Mouse (Mus musculus) embryonic stem cell, embryonic (primary cell): Measurements from ENCODE around the gene Ptpru.
"Not testable (repeated sequence)": the region's sequence is repeated elsewhere in the genome, so short reads cannot be mapped to it uniquely, and the experiment has no call there.

ENCODE experiments used
- CTCF ChIA-PET, 4 experiments: fragments of 300-600 bp in 2 of 4; fragments of 350-600 bp in 2 of 4; sonication (Branson Sonifier 250); formaldehyde crosslinking; loops; one replicate each; lab custom pipeline; 2022; ENCODE audit warnings: inconsistent platforms in 2 of 4; lab: Charles Lee
- POLR2A ChIA-PET, 4 experiments: fragments of 300-600 bp in 2 of 4; fragments of 350-600 bp in 2 of 4; sonication (Branson Sonifier 250); formaldehyde crosslinking; loops; one replicate each; lab custom pipeline; 2022; ENCODE audit warnings: antibody characterized with exemption in 4 of 4, inconsistent platforms in 1 of 4; lab: Charles Lee

The Ptpru gene

DNA sequence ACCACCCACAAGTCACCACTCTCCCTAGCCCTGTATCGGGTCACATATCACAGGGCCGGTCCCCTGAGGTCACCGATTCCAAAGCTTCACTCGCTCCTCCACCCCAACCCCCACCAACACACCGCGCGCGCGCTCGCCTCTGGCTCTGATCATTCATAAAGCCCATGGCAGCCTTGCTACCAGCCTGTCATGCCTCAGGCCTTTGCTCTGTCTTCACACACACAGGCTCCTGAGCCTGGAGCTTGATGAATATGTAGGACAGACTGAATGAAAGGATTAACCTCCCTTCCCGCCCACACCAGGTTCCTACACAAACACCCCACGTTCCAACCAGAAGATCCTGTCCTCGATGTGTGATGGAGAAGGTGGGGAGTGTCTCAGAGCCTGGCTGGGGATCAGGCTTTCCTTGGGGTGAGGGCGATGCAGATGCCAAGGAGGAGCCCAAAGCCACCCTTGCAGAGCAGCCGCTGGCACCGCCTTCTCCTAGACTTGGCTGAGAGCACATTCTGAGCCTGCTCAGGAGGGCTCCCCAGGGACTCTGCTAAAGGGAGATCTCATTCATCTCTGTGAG, 16.8 kb downstream of the Ptpru start:
- ChIA-PET POLR2A (interaction anchor here in 1 of 4 experiments (1.6 kb wide), 1 partner anchor 14 kb away, joined by 8 read pairs; no protein-coding TSS in a partner anchor), CTCF (interaction anchor here in 2 of 4 experiments (0.5 to 1.6 kb wide), 3 partner anchors 13 to 347 kb away, joined by 3 to 4 read pairs (median 4); no protein-coding TSS in a partner anchor)

DNA sequence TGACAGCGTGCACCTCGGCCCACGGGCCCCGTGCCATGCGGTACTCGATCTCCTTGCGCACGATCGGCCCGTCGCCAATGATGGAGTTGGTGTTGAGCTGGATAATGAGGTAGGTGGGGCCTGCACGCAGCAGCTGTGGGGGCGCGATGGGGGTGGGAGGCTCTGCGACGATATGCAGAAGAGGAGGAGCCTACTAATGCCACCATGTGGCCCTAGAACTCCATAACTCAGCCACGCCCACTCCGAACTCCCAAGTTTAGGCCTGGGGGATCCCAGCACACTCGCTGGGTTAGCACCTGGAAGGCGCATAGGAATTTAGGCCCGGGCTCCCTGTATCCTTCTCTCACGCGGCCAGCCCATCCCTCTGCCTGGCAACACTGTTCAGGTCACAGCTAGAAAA, 19.2 kb downstream of the Ptpru start:
- ChIA-PET CTCF (interaction anchor here in 2 of 4 experiments (0.5 to 1.2 kb wide), 3 partner anchors 16 to 1573 kb away, joined by 3 to 7 read pairs (median 3); no protein-coding TSS in a partner anchor), POLR2A (interaction anchor here in 3 of 4 experiments (0.5 to 2.0 kb wide), 12 partner anchors 9 to 1300 kb away, joined by 3 to 6 read pairs (median 3); partner anchors contain the start of genes Mecr (in 1 of the 3) and Srsf4 (in 1 of the 3))

DNA sequence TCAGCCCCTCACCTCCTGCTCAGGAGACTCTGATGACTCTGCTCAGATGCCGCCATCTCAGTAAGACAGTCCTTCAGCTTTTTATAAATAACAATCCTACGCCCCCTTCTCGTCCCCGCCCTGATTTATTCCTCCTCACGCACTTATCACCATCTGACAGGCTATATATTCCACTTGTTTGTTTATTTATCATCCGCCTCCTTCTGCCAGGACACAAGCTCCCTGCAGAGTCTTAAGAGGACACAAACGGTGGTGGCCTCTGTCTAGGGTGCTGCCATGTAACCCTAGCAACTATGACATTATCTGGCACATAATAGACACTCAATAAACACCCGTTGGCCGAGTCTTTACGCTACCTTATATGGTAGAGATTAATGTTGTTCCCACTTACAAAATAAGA, 22.3 kb downstream of the Ptpru start:
- ChIA-PET CTCF (no interaction called here), POLR2A (interaction anchor here in 1 of 4 experiments (0.5 kb wide), 1 partner anchor 261 kb away, joined by 5 read pairs; no protein-coding TSS in a partner anchor)

DNA sequence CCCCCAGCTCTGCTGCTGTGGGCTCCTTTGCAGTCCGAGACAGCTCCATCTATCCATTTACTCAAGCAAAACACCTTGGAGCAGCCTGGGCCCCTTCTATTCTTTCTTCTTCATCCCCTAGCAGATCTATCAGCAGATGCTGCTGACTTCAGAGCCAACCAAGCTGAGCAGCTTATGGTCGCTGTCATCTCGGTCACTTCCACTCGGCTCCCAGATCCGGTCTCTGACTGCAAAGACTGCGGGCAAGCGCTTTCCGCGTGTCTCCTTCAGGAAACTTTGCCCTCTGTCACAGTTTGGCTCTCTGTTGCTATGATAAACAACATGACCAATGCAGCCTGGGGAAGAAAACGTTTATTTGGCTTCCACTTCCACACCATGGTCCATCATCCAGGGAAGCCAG, 23.2 kb downstream of the Ptpru start:
- ChIA-PET CTCF (interaction anchor here in 1 of 4 experiments (0.6 kb wide), 1 partner anchor 187 kb away, joined by 4 read pairs; no protein-coding TSS in a partner anchor), POLR2A (interaction anchor here in 2 of 4 experiments (0.6 to 0.7 kb wide), 2 partner anchors 276 to 569 kb away, joined by 3 to 4 read pairs; no protein-coding TSS in a partner anchor)

DNA sequence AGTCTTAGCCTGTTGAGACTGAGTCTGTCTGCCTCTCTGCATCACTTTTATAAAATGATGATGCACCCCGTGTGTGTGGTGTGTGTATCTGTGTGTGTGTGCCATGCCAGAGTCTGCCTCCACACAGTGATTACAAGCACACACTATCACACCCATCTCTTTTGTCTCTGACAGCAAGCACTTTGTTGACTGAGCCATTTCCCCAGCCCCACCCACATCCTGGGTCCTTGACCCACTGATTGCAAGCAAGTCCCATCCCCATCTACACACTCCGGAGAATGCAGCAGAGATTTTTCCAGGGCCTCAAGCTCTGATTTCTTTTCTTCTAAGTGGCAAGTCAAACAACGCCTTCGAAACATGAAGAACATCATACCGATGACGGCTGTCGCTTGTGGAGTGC, 24.3 kb downstream of the Ptpru start:
- CTCF ChIA-PET = interaction anchor here in 1 of 4 experiments (1.0 kb wide), 1 partner anchor 12 kb away, joined by 3 read pairs; no protein-coding TSS in a partner anchor
- POLR2A ChIA-PET = interaction anchor here in 1 of 4 experiments (1.0 kb wide), 1 partner anchor 39 kb away, joined by 3 read pairs; no protein-coding TSS in a partner anchor

DNA sequence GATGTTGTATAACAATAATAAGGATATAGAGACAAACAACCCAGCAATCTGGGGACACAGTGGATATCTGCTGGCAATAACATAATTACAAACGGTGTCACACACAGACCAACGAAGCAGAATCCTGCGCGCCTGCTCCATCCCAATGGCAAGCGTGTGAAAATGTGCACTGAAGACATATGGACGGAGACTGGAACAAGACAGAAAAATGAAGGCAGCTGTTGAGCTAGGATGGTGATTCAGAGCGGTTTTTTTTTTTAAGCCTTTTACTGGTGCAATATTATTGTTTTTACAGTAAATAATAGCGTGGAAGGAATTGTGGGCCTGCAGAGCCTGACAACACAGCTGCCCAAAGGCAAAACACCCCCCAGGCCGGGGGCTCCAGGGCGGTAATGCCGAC, 25.6 kb downstream of the Ptpru start:
- POLR2A ChIA-PET = interaction anchor here in 1 of 4 experiments (1.0 kb wide), 1 partner anchor 40 kb away, joined by 3 read pairs; no protein-coding TSS in a partner anchor

DNA sequence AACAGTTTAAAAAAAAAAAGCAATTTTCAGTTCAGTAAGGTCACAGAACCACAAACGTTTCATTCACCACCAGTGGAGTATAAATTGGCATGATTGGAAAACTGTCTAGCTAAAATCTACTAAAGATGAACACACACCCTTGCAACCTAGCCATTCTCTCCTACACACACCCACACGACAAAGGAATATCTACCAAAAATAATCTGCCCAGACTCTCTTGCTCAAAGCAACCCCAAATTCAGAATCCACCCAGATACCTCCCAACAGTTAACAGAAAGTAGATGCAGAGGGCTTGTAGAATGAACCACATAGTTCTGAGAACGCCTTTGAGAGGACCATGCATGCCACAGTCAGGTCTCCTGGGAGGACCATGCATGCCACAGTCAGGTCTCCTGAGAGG, 32.8 kb downstream of the Ptpru start:
- ChIA-PET POLR2A (no interaction called here), CTCF (no interaction called here)

More for the DNA sequence above, 25.6 kb downstream of the Ptpru start:
- CTCF ChIA-PET = interaction anchor here in 3 of 4 experiments (0.7 to 1.0 kb wide), 3 partner anchors 13 to 48 kb away, joined by 3 to 5 read pairs (median 5); no protein-coding TSS in a partner anchor

DNA sequence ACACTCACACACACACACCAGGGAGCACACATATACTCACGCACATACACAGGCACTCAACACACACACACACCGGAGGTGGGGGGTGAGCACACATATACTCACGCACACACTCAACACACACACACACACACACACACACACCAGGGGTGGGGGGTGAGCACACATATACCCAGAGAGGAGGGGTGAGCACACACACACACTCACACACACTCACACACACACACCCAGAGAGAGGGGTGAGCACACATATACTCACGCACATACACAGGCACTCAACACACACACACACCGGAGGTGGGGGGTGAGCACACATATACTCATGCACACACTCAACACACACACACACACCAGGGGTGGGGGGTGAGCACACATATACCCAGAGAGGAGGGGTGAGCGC, 33.4 kb downstream of the Ptpru start:
- POLR2A ChIA-PET = interaction anchor here in 1 of 4 experiments (0.5 kb wide), 1 partner anchor 966 kb away, joined by 3 read pairs; no protein-coding TSS in a partner anchor
- CTCF ChIA-PET = not testable (repeated sequence)

DNA sequence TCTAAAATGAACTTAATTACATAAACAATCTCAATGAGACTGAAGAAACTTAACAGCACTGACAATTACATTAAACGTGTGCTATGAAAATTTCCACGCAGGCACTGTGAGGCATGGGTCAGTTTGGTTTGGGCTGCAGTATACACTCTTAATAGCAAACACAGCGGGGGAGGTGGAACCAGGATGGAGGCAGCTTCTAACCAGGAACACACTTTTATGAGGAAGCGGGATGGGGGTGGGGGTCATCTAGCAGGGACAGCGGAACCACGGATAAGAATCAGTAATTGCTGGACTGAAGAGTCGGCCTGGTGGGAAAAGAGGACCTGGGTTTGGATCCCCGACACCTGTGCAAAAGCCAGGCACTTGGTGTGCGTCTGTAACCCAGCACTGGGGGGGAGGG, 34.2 kb downstream of the Ptpru start:
- CTCF ChIA-PET = no interaction called here
- POLR2A ChIA-PET = interaction anchor here in 1 of 4 experiments (0.6 to 1.4 kb wide), 2 partner anchors 70 to 1066 kb away, joined by 3 to 4 read pairs; partner anchors contain the start of gene Srsf4

DNA sequence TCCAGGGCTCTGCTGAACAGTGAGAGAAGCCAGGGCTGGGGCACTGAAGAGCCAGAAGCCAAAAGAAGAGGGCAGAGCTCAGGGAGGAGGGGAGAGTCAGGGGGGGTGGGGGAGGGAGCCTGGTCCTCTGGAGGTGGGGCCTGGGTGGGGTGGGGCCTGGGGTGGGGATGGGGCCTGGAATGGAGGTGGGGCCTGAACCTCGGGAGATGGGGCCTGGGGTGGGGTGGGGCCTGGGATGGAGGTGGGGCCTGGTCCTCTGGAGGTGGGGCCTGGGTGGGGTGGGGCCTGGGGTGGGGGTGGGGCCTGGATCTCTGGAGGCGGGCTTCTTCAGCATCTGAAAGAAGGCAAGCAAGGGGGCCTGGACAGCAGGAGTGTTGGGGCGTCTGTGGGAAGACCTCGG, 39.1 kb downstream of the Ptpru start:
- POLR2A ChIA-PET = interaction anchor here in 3 of 4 experiments (0.6 to 1.6 kb wide), 9 partner anchors 12 to 410 kb away, joined by 3 to 5 read pairs (median 3); partner anchors contain the start of gene Mecr (in 1 of the 3)
- CTCF ChIA-PET = interaction anchor here in 3 of 4 experiments (0.6 to 1.7 kb wide), 4 partner anchors 27 to 105 kb away, joined by 3 to 4 read pairs (median 3); no protein-coding TSS in a partner anchor

DNA sequence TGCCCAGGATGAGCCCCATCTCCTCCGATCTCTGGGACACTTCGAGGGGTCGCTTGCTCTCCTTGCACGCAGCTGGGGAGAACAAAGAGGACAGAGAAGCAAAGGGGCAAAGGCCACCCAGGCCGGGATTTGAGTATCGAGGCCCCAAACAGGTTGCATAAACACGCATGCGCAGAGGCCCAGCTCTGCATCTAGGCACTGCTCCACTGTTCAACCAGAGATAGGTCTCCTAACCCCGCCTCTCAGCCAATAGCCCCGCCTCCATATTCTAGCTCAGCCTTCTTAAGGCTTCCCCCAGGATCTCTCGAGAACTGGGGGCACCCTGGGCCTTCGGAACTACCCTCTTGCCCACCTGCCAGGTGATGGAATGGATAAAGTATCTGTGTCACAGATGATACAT, 40.2 kb downstream of the Ptpru start:
- CTCF ChIA-PET = interaction anchor here in 1 of 4 experiments (1.7 kb wide), 1 partner anchor 36 kb away, joined by 4 read pairs; no protein-coding TSS in a partner anchor
- POLR2A ChIA-PET = interaction anchor here in 3 of 4 experiments (0.6 to 1.6 kb wide), 6 partner anchors 11 to 152 kb away, joined by 3 to 5 read pairs (median 4); no protein-coding TSS in a partner anchor

DNA sequence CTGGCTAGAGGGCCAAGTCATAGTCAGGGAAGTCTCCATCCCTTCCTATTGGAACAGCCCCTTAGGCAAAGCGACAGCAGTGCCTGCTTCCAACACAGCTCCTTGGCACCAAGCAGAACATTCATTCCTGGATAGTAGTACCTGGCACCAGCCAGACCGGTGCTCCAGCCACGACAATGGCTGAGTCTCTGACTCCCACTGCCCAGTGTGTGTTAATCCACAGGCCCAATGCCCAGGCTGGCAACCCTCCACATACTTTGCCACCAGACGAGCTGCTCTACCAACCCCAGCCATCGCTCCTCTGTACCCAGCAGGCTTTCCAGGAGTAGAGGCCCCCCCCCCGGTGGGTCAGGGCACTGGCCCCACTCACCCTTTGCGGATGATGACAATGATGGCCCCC, 40.6 kb downstream of the Ptpru start:
- POLR2A ChIA-PET = interaction anchor here in 2 of 4 experiments (1.3 to 1.6 kb wide), 3 partner anchors 11 to 47 kb away, joined by 4 to 5 read pairs (median 4); no protein-coding TSS in a partner anchor

DNA sequence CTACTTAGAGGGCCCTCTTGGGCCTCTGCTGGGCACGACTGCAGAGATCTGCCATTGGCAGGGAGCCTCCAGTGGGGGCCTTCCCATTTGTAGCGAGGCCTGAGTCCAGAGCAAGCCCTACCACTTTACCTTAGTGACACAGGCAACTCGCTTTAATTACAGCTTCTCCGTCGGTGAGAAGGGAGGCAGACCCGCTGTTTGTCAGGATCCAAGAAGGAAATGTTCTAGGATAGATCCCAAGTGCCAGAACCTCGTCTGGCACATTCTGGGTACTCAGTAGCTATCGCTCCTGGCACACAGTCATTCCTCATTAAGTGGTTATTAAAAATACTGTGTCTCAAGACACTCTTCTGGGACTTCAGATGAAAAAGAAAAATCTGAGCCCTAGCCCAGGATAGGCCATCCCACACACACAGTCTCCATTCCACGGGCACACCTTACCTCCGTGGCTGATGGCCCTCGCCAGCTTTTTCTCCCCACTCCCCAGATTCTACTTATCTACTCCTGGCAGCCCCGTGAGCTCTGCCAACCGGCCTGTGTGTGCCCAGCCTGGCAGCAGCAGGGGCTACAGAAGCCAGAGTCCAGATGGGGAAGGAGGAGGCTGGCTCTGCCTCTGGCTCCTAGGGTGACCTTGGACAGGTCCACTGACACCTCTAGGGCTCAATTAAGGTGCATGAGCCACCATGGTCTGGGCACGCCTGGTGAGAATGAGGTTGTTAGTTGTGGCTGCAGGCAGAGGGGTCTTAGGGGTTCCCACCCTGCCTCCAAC, 41.6 kb downstream of the Ptpru start:
- ChIA-PET POLR2A (no interaction called here), CTCF (interaction anchor here in 2 of 4 experiments (0.6 kb wide), 2 partner anchors 284 to 1629 kb away, joined by 3 to 8 read pairs; no protein-coding TSS in a partner anchor)

More for the DNA sequence above, 40.6 kb downstream of the Ptpru start:
- CTCF ChIA-PET = no interaction called here

DNA sequence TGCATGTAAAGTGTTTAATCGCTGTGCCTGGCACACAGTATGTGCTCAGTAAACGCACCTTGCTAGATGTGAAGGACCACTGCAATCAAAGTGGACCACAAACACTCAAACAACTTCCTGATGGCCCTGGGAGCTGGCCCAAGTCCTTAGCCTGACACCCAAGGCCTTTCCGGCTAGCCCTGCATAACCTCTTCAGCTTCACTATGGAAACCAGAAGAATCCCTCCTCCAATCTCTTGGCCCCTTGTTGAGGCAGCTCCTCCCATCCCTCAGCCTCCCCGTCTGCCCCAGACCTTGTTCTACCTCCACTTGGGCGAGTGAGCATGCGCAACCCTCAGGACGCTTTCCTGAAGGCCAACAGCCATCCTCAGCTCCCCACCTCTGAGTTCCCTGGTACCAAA, 51.3 kb downstream of the Ptpru start:
- ChIA-PET POLR2A (interaction anchor here in 3 of 4 experiments (0.6 to 1.3 kb wide), 3 partner anchors 11 to 1047 kb away, joined by 3 to 5 read pairs (median 4); no protein-coding TSS in a partner anchor), CTCF (interaction anchor here in 2 of 4 experiments (0.6 to 1.2 kb wide), 3 partner anchors 9 to 39 kb away, joined by 3 to 4 read pairs (median 3); no protein-coding TSS in a partner anchor)

DNA sequence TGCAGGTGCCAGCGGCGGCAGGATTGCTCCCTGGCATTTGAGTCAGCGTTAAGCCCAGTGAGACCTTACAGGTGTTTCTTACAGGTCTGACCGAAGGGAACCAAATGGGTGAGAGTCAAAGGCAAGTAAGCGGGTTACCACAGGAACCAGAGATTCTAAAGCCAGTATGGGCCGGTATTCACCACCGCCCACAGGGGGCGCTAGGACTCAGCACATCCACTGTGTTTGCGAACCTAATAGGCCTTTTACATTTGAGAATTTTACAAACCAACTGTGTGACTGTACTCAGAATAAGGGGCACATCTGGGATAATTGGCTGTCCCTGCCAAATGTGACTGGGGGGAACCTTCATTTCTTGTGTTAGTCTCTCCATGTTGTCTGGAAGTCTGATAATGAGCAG, 54.1 kb downstream of the Ptpru start:
- ChIA-PET POLR2A (interaction anchor here in 1 of 4 experiments (1.4 kb wide), 1 partner anchor 59 kb away, joined by 3 read pairs; the partner anchor contains the start of gene Mecr), CTCF (interaction anchor here in 2 of 4 experiments (0.5 kb wide), 2 partner anchors 51 to 394 kb away, joined by 5 to 6 read pairs; no protein-coding TSS in a partner anchor)

DNA sequence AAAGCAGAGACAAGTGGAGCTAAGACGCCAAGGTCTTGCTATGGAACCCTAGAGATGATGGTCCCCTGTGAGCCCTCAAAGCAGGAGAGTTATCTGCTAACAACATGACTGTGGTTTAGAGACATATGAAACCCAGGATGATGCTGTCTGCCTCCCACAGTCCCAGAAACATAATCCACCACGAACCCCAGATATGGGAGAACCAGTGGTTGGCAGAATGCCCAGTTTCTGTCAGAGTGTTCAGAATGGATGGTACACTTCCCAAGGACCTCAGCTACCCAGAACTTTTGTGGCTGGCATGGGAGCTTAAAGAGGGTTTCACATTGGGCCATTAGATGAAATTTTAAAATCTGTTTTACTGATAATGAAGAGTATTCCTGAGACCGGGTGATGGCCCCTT, 57.1 kb downstream of the Ptpru start:
- CTCF ChIA-PET = interaction anchor here in 1 of 4 experiments (1.3 kb wide), 1 partner anchor 10 kb away, joined by 3 read pairs; no protein-coding TSS in a partner anchor

DNA sequence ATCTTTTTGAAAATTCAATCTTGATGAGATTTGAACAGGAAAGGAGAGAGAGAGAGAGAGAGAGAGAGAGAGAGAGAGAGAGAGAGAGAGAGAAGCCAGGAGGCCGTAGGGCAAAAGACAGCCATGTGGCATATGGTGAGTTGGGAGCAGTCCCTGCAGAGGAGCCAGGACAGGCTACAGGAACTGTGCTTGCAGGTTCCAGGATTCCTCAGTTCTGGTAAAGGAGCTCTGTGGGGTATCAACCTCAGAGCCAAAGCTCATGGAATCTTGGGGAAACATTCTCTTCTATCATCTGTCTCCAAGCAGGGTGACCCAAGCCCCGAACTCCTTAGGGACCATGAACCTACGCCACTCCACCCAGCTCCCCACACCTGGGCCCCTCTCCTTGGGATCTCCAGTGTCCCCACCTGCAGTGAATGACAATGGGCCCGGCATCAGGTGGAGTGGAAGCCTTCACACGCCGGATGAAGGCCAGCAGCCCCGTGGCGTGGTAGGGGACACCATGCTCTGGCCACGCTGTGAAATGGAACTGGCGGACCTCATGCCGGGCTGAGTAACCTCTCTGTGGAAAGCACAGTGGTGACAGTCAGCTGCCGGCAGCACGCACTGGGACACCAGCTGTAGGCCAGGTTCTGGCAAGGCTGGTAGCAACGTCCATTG, 59.3 kb downstream of the Ptpru start:
- CTCF ChIA-PET = interaction anchor here in 1 of 4 experiments (0.5 kb wide), 1 partner anchor 233 kb away, joined by 5 read pairs; no protein-coding TSS in a partner anchor

More for the DNA sequence above, 57.1 kb downstream of the Ptpru start:
- POLR2A ChIA-PET = no interaction called here

More for the DNA sequence above, 59.3 kb downstream of the Ptpru start:
- POLR2A ChIA-PET = interaction anchor here in 1 of 4 experiments (0.7 to 0.8 kb wide), 2 partner anchors 10 to 270 kb away, joined by 3 read pairs; no protein-coding TSS in a partner anchor
